Mouse (Mus musculus) heart, embryonic 16.5 days (tissue): Measurements from ENCODE around the gene Map2k4. TPM values are rescaled to one million over a fixed set of nuclear protein-coding genes. Genes with fewer than 3 reads are reported as not detected.

Experiments
- ATAC-seq: fragments of 200-750 bp; cut with Nextera tagmentation; replicated peaks from 2 replicates; pipeline ENCODE4 v1.8.0; 2017; ENCODE audit warnings: moderate number of reproducible peaks; ENCODE audit not compliant: insufficient read depth, low FRiP score; ENCODE audit errors: extremely low read depth
- H3K27ac ChIP-seq: fragments of 300-500 bp; sonication (generic); 2 replicates; pipeline ENCODE4 v1.5.1; 2014; ENCODE audit warnings: mild to moderate bottlenecking, low read length, control low read depth, moderate library complexity
- H3K27me3 ChIP-seq: fragments of 300-500 bp; sonication (generic); 2 replicates; pipeline ENCODE4 v1.6.1; 2014; ENCODE audit warnings: low read length, mixed read lengths; ENCODE audit not compliant: control insufficient read depth, insufficient read depth
- H3K36me3 ChIP-seq: fragments of 300-500 bp; sonication (generic); 2 replicates; pipeline ENCODE4 v1.6.1; 2014; ENCODE audit not compliant: control insufficient read depth, insufficient read depth
- H3K4me1 ChIP-seq: fragments of 300-500 bp; sonication (generic); 2 replicates; pipeline ENCODE4 v1.6.1; 2014; ENCODE audit warnings: low read length, mixed read lengths; ENCODE audit not compliant: control insufficient read depth, insufficient read depth
- H3K4me2 ChIP-seq: fragments of 300-500 bp; sonication (generic); 2 replicates; pipeline ENCODE4 v1.6.1; 2014; ENCODE audit warnings: low read depth, mild to moderate bottlenecking, control low read depth, low read length
- H3K4me3 ChIP-seq: fragments of 300-500 bp; sonication (generic); 2 replicates; pipeline ENCODE4 v1.5.1; 2014; ENCODE audit warnings: mild to moderate bottlenecking, control low read depth, low read length
- H3K9ac ChIP-seq: fragments of 300-500 bp; sonication (generic); 2 replicates; pipeline ENCODE4 v1.6.1; 2014; ENCODE audit warnings: low read length, control low read depth
- H3K9me3 ChIP-seq: fragments of 300-500 bp; sonication (generic); replicated peaks from 2 replicates; pipeline ENCODE4 v1.6.1; 2016; ENCODE audit warnings: low read length; ENCODE audit not compliant: control insufficient read depth
- WGBS: fragments of 180-500 bp; shearing (Covaris S2); extraction: QIAGEN DNeasy Blood & Tissue Kit; methylation state at CpG from one replicate; pipeline ENCODE4 v1.1.7; 2014; 5-methylcytosine and 5-hydroxymethylcytosine counted together
- polyA plus RNA-seq: library from polyadenylated mRNA; unstranded; fragments of >200 nt; fragmentation: Nextera tagmentation; extraction: Ambion mirVana; gene quantifications from 2 replicates; pipeline ENCODE4 v1.2.1, GENCODE M21; 2015

Gene Map2k4
- polyA plus RNA-seq, 1 experiment from 2014 or later: 60.4 TPM

DNA sequence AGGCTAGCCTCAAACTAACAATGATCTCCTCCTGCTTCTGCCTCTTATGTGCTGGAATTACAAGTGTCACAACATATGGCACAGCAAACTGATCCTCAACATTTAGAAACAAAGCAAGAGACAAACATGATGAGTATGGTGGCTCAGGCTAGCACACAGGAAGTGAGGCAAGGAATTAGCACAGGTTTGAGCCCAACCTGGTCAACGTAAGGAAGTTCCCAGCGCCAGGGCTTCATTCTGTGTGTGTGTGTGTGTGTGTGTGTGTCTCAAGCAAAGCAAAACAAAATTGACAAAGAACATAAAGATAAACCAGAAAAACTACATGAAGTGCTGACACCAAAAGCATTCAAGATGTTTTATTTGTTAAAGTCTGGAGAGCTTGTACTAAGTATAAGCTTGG lies 27.2 kb downstream of the Map2k4 start:
- H3K4me1 ChIP-seq: 0 out of 2 replicates have a peak, but pooled peaks cover 2% of the 10 kb centered on the region
- no peaks in the 10 kb centered on the region for H3K27me3 ChIP-seq
- H3K4me3 ChIP-seq: no peak overlapping the region
- no peaks in the 10 kb centered on the region for H3K36me3 ChIP-seq
- H3K27ac ChIP-seq: no peak overlapping the region
- no peak for ATAC-seq
- 90% methylated on average over 2 of the region's 2 CpGs for WGBS
- H3K4me2 ChIP-seq: no peak overlapping the region
- no peaks in the 10 kb centered on the region for H3K9me3 ChIP-seq
- no peak overlapping the region for H3K9ac ChIP-seq

DNA sequence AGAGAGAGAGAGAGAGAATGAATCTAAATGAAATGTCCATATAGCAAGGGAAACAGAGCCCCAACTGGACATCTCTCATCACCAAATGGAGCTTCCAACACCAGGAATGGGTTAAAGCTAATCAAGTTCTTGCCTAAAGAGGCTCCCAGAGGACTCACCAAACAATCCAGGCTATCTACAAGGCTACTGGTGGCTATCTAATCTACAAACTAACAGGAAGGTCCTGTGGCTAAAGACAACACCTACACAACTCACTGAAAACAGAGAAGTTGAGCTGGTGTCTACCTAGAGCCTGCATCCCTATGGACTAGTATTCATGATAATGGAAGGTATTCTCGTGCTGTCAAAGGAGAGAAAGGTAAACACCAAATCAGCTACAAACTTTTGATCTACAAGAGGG lies 28.7 kb downstream of the Map2k4 start:
- H3K4me2 ChIP-seq: no peak overlapping the region
- H3K9ac ChIP-seq: no peak overlapping the region
- WGBS: 69% methylated on average over 1 of the region's 1 CpGs
- H3K27me3 ChIP-seq: no peaks in the 10 kb centered on the region
- peaks cover 5% of the 10 kb centered on the region for H3K4me1 ChIP-seq
- no peak overlapping the region for H3K4me3 ChIP-seq
- no peaks in the 10 kb centered on the region for H3K36me3 ChIP-seq
- no peak overlapping the region for H3K27ac ChIP-seq
- no peaks in the 10 kb centered on the region for H3K9me3 ChIP-seq
- ATAC-seq: no peak

DNA sequence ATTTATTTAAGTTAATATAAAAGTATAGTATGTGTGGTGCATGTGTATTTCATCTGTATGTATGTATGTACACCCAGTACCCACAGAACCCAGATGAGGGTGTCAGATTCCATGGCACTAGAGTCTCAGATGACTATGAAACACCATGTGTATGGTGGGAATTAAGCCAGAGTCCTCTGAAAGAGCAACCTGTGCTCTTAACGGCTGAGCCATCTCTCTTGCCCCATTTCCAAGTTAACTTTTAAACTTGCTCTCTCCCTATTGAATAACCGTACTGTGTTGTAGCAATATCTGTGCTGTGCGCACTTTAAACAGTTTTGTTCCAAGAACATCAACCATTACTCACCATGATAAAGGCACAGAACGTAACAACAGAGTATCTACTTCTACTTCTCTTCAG lies 33.9 kb downstream of the Map2k4 start:
- 78% methylated on average over 4 of the region's 4 CpGs for WGBS
- peak overlapping the region; percentile 43; the same call in 1 of the 2 replicates for H3K27ac ChIP-seq

DNA sequence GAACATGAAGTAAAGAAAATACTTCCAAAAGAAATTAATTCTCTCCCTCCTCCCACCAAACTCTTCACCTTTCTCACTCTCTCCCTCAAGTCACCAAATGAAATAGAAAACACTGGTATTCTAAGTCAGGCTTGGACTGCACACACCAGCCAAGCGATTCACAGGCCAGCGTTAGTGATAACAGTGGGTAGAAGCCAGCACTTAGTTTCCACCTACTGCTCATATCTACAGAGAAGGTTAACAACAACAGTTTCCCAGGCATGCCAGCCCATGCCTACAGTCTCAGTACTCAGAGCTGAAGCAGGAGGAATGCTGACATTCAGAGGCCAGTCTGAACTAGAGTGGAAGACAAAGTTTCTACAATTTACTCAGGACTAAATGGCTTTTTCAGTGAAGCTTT lies 34.5 kb downstream of the Map2k4 start:
- no peaks in the 10 kb centered on the region for H3K36me3 ChIP-seq
- H3K9me3 ChIP-seq: no peaks in the 10 kb centered on the region
- no peak overlapping the region for H3K4me3 ChIP-seq
- ATAC-seq: peak; percentile 85
- H3K4me1 ChIP-seq: peaks cover 16% of the 10 kb centered on the region
- WGBS: 36% methylated on average over 2 of the region's 2 CpGs
- H3K27ac ChIP-seq: peak overlapping the region; percentile 61
- no peak overlapping the region for H3K4me2 ChIP-seq
- no peak overlapping the region for H3K9ac ChIP-seq
- H3K27me3 ChIP-seq: no peaks in the 10 kb centered on the region

More for the DNA sequence above, 33.9 kb downstream of the Map2k4 start:
- H3K4me2 ChIP-seq: no peak overlapping the region
- H3K36me3 ChIP-seq: no peaks in the 10 kb centered on the region
- ATAC-seq: no peak
- peaks cover 16% of the 10 kb centered on the region for H3K4me1 ChIP-seq
- no peak overlapping the region for H3K9ac ChIP-seq
- no peaks in the 10 kb centered on the region for H3K27me3 ChIP-seq
- H3K4me3 ChIP-seq: no peak overlapping the region
- H3K9me3 ChIP-seq: no peaks in the 10 kb centered on the region

DNA sequence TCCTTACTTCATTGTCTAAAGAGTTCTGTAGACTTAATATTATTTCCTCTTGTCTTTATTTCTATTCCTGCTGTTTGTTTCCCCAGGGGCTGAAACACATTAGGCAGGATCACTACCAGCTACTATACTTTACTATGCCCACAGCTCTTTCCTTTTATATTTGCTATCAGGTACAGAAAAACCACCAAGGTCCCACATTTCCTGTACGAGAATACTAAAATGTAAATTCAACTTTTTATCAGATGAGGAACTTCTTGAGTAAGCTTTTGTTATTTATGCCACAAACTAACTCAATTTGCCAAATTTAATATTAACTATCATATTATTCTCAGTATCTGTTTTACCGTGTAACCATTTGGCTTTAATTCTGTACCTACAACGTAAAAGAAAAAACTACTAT lies 37.6 kb downstream of the Map2k4 start:
- no peak for ATAC-seq
- Histone ChIP-seq H3K36me3 (no peaks in the 10 kb centered on the region; the same call in 1 of the 2 replicates), H3K4me1 (peaks cover 23% of the 10 kb centered on the region), H3K4me3 (no peak overlapping the region), H3K27ac (no peak overlapping the region), H3K9ac (no peak overlapping the region), H3K4me2 (no peak overlapping the region), H3K9me3 (no peaks in the 10 kb centered on the region), H3K27me3 (no peaks in the 10 kb centered on the region)
- 85% methylated on average over 3 of the region's 3 CpGs for WGBS

DNA sequence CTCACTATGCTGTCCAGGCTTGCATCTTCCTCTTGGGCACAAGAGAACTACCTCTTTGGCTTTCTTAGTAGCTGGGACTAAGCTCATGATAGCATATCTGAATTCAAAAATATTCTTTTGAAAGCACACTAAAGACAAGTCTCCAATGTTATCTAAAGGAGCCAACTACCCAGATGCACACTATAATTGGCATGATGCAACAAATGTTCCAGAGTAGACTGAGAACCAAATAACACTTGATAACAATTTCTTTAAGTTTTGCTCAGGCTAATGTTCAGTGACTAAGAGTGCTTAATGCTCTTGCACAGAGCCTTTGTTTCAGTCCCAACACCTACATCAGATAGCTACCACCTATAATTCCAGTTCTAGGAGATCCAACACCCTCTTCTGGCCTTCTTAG lies 40.7 kb downstream of the Map2k4 start:
- H3K27me3 ChIP-seq: no peaks in the 10 kb centered on the region
- no peak overlapping the region for H3K4me3 ChIP-seq
- ATAC-seq: no peak
- peaks cover 10% of the 10 kb centered on the region for H3K4me1 ChIP-seq
- no peak overlapping the region for H3K27ac ChIP-seq
- no peak overlapping the region for H3K4me2 ChIP-seq
- no peaks in the 10 kb centered on the region for H3K9me3 ChIP-seq
- no peaks in the 10 kb centered on the region; the same call in 1 of the 2 replicates for H3K36me3 ChIP-seq
- no peak overlapping the region for H3K9ac ChIP-seq

DNA sequence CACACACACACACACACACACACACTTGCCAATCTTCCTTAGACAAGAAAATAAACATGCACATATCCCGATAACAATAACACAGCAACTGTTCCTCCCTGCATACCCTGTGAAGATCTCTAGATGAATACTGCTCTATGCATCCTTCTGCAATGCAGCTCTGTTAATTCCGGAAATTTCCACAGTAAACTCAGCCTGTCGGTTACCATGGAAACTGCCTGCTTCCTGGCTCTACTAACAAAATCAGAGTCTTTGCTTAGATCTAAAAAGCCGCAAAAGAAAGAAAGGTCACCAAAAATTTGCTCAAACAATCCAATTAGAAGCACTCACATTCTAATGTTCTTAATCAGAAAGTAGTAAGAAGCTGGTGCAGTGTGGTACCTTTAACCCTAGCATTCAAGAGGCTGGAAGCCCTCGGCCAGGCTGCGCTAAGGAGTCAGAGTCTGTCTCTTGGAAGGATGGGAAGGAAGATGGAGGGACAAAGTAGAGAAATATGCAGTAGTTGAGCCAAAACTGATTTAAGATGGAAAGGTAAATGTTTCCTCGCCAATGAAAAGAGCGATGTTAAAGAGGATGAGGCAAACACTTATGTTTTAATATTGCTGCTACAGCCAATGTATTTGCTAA lies 42.3 kb downstream of the Map2k4 start:
- Histone ChIP-seq H3K9me3 (no peaks in the 10 kb centered on the region), H3K9ac (no peak overlapping the region), H3K36me3 (no peaks in the 10 kb centered on the region; the same call in 1 of the 2 replicates), H3K4me3 (no peak overlapping the region), H3K27ac (no peak overlapping the region), H3K4me1 (peaks cover 10% of the 10 kb centered on the region), H3K27me3 (no peaks in the 10 kb centered on the region), H3K4me2 (no peak overlapping the region)
- ATAC-seq: no peak
- WGBS: 76% methylated on average over 8 of the region's 8 CpGs

DNA sequence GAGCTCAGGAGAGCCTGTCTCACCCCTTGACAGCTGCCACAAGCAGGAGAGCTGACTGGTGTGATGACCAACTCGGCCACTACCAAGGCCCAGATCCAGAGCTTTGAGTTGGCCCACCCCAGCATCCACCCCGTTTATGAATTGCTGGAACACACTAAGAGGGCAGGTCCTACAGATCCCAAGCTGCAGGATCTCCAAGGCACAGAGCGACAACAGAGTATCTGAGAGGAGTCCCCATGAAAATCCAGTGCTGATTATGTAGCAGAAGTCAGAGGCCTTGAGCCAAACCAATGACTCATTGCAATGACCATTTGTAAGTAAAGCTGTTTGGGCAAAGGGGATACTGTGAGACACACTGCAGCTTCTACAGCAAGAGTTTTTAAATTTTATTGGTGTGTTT lies 44.2 kb downstream of the Map2k4 start:
- no peaks in the 10 kb centered on the region; the same call in 1 of the 2 replicates for H3K36me3 ChIP-seq
- no peaks in the 10 kb centered on the region for H3K9me3 ChIP-seq
- no peak overlapping the region for H3K4me2 ChIP-seq
- H3K4me1 ChIP-seq: peaks cover 10% of the 10 kb centered on the region
- H3K4me3 ChIP-seq: no peak overlapping the region
- WGBS: 84% methylated on average over 3 of the region's 3 CpGs
- no peak for ATAC-seq
- H3K27ac ChIP-seq: no peak overlapping the region
- no peak overlapping the region for H3K9ac ChIP-seq
- H3K27me3 ChIP-seq: no peaks in the 10 kb centered on the region

DNA sequence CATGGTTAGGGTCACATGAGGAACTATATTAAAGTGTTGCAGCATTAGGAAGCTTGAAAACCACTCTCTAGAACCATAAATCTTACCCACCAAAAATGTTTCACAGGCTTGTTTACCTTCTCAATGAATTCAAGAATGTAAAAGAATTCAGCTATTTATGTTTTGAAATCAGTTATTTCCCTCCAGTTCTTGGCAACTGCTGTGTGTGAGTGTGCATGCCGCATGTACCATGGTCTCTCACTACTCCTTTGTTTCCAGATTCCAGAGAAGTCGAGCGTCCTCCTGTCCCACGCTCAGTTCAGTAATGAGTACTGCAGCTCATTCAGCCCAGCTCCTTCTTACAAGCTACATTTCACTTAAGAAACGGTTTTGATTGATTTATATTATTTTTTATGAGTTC lies 47.3 kb downstream of the Map2k4 start:
- Histone ChIP-seq H3K4me1 (peaks cover 7% of the 10 kb centered on the region), H3K27ac (no peak overlapping the region), H3K36me3 (no peaks in the 10 kb centered on the region), H3K4me2 (no peak overlapping the region), H3K27me3 (no peaks in the 10 kb centered on the region), H3K9me3 (no peaks in the 10 kb centered on the region), H3K4me3 (no peak overlapping the region), H3K9ac (no peak overlapping the region)
- 79% methylated on average over 5 of the region's 5 CpGs for WGBS
- ATAC-seq: no peak
